ENCODE assay signal across 21 mouse cellular contexts in the genomic region with DNA sequence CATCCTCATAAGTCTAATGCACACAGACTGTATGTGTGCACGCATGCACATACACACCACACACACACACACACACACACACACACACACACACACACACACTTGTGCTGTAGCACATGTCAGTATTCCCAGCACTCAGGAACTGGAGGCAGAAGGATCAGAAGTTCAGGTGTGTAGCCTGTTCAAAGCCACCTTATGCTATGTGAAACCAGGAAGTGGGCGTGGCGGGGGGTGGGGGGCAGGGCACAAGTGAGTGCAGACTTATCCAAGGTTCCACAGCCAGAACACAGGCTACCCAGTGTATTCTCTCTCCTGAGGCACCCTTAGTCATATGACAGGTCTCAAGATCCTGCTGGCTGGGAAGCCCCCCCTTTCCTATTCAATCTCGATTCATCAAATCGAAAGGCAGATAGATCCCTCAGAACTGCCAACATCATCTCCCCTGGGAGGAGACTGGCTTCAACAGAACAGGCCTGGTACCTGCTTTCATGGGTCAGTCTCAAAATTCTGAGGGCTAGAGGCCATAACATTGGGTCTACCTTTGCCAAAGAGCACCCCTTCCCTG. TPM values are rescaled to one million over a fixed set of nuclear protein-coding genes. Genes with fewer than 3 reads are reported as not detected.
DNase-seq lines count a peak whose midpoint lies in the region; ATAC-seq and TF ChIP-seq lines count a peak whose summit lies in the region.
"Had no signal": no experiment of that assay in that cellular context is flagged by ENCODE, and none has a peak within 500 bp of the region (broad histone marks: within the 10 kb centered on the region; RNA-seq: fewer than 3 reads in every experiment).

No protein-coding gene starts in this region.

- TF ChIP-seq EP300 in stomach, postnatal 0 days (optimal IDR thresholded peaks at IDR 0.05) = no peak

- H3K27ac ChIP-seq in heart, embryonic 10.5 days = peak overlapping the region; percentile 37; the same call in 1 of the 2 replicates
- H3K27ac ChIP-seq in lung, embryonic 15.5 days = peak overlapping the region; percentile 82
- H3K27ac ChIP-seq in stomach, postnatal 0 days (replicated peaks) = no peak overlapping the region
- H3K27ac ChIP-seq in forebrain, embryonic 12.5 days = no peak overlapping the region
- H3K27ac ChIP-seq: embryonic facial prominence, embryonic 12.5 days; limb, embryonic 15.5 days; midbrain, embryonic 15.5 days had no signal

- no peak overlapping the region for H3K4me2 ChIP-seq in lung, embryonic 15.5 days
- H3K4me2 ChIP-seq in stomach, postnatal 0 days (replicated peaks; ENCODE audit: low read depth) = no peak overlapping the region
- H3K4me2 ChIP-seq in forebrain, embryonic 12.5 days = no peak overlapping the region
- H3K4me2 ChIP-seq: embryonic facial prominence, embryonic 12.5 days; midbrain, embryonic 15.5 days had no signal

- ATAC-seq in lung, embryonic 15.5 days (ENCODE audit: borderline replicate concordance, extremely low read depth, low FRiP score, low TSS enrichment) = no peak
- no peak for ATAC-seq in stomach, postnatal 0 days (ENCODE audit: low FRiP score, low TSS enrichment)
- ATAC-seq in forebrain, embryonic 12.5 days (ENCODE audit: low FRiP score) = no peak
- ATAC-seq: activated CD4-positive, CD25-positive, alpha-beta regulatory T cell, adult 4 months; midbrain, embryonic 15.5 days had no signal

- no peak overlapping the region for H3K4me3 ChIP-seq in heart, embryonic 10.5 days
- H3K4me3 ChIP-seq in lung, embryonic 15.5 days = no peak overlapping the region
- H3K4me3 ChIP-seq in stomach, postnatal 0 days (ENCODE audit: low read depth, low read length) = no peak overlapping the region
- H3K4me3 ChIP-seq in forebrain, embryonic 12.5 days (replicated peaks) = no peak overlapping the region
- H3K4me3 ChIP-seq: embryonic facial prominence, embryonic 12.5 days; limb, embryonic 15.5 days; megakaryocyte, embryonic 14.5 days; midbrain, embryonic 15.5 days had no signal

- H3K4me1 ChIP-seq in heart, embryonic 10.5 days = peaks cover 68% of the 10 kb centered on the region
- H3K4me1 ChIP-seq in lung, embryonic 15.5 days = peaks cover 68% of the 10 kb centered on the region
- H3K4me1 ChIP-seq in stomach, postnatal 0 days (replicated peaks; ENCODE audit: control insufficient read depth, insufficient read depth) = peaks cover 17% of the 10 kb centered on the region
- peaks cover 18% of the 10 kb centered on the region for H3K4me1 ChIP-seq in forebrain, embryonic 12.5 days

- 78% methylated on average over 5 of the region's 5 CpGs for WGBS in heart, embryonic 10.5 days
- 54% methylated on average over 5 of the region's 5 CpGs for WGBS in lung, embryonic 15.5 days
- 73% methylated on average over 5 of the region's 5 CpGs for WGBS in stomach, postnatal 0 days
- 81% methylated on average over 5 of the region's 5 CpGs for WGBS in forebrain, embryonic 12.5 days

- peaks cover 28% of the 10 kb centered on the region for H3K27me3 ChIP-seq in heart, embryonic 10.5 days (ENCODE audit: insufficient read depth, poor library complexity, severe bottlenecking)
- 0 out of 2 replicates have a peak, but pooled peaks cover 8% of the 10 kb centered on the region for H3K27me3 ChIP-seq in lung, embryonic 15.5 days
- no peaks in the 10 kb centered on the region for H3K27me3 ChIP-seq in stomach, postnatal 0 days (ENCODE audit: control insufficient read depth, insufficient read depth, low read length)
- peaks cover 48% of the 10 kb centered on the region for H3K27me3 ChIP-seq in forebrain, embryonic 12.5 days

- no peak overlapping the region for H3K9ac ChIP-seq in lung, embryonic 15.5 days
- no peak overlapping the region for H3K9ac ChIP-seq in stomach, postnatal 0 days (ENCODE audit: low read length)
- no peak overlapping the region for H3K9ac ChIP-seq in forebrain, embryonic 12.5 days
- H3K9ac ChIP-seq: embryonic facial prominence, embryonic 12.5 days; limb, embryonic 15.5 days; midbrain, embryonic 15.5 days had no signal

- no peaks in the 10 kb centered on the region for H3K9me3 ChIP-seq in heart, embryonic 10.5 days
- no peaks in the 10 kb centered on the region for H3K9me3 ChIP-seq in lung, embryonic 15.5 days
- no peaks in the 10 kb centered on the region for H3K9me3 ChIP-seq in stomach, postnatal 0 days (ENCODE audit: control insufficient read depth, low read length)
- no peaks in the 10 kb centered on the region for H3K9me3 ChIP-seq in forebrain, embryonic 12.5 days
- H3K9me3 ChIP-seq: embryonic facial prominence, embryonic 12.5 days; limb, embryonic 15.5 days; megakaryocyte, embryonic 14.5 days; midbrain, embryonic 15.5 days had no signal

- H3K36me3 ChIP-seq in heart, embryonic 10.5 days = no peaks in the 10 kb centered on the region
- no peaks in the 10 kb centered on the region for H3K36me3 ChIP-seq in lung, embryonic 15.5 days
- H3K36me3 ChIP-seq in stomach, postnatal 0 days (ENCODE audit: control insufficient read depth, insufficient read depth, low read length) = no peaks in the 10 kb centered on the region
- no peaks in the 10 kb centered on the region for H3K36me3 ChIP-seq in forebrain, embryonic 12.5 days (replicated peaks)
- H3K36me3 ChIP-seq: embryonic facial prominence, embryonic 12.5 days; limb, embryonic 15.5 days; midbrain, embryonic 15.5 days had no signal

- DNase-seq in heart, embryonic 10.5 days (ENCODE audit: low spot score) = no peak
- no peak for DNase-seq in heart, adult 18-20 months
- no peak for DNase-seq in lung, postnatal 14 days
- peak; percentile 69 for DNase-seq in NIH3T3 (ENCODE audit: low read depth)
- peak; percentile 49 for DNase-seq in stomach, postnatal 0 days (ENCODE audit: low spot score)
- DNase-seq in frontal cortex, postnatal 36 days (ENCODE audit: low spot score in 2 of 2) = no peak
- DNase-seq: cerebellum, adult 2 months; gastrocnemius, postnatal 25 days; thymus, adult 18-20 months had no signal

- TF ChIP-seq CTCF in stomach, postnatal 0 days (IDR thresholded peaks at IDR 0.05; ENCODE audit: low read depth) = no peak

RNA-seq across cellular contexts. Expression of gene Tinagl1, which starts 1.3 kb away (rescaled TPM):
- polyA plus RNA-seq in heart, embryonic 10.5 days (2016; fragmentation: Nextera tagmentation; extraction: Ambion mirVana) = 39.0 and 45.2 TPM in 2 replicates
- total RNA-seq in heart, adult 18-20 months (2021) = 10 to 100 TPM; 55.7 to 66.1 TPM
- polyA plus RNA-seq in lung, embryonic 15.5 days (2015; fragmentation: Nextera tagmentation; extraction: Ambion mirVana) = 52.4 and 57.5 TPM in 2 replicates
- polyA plus RNA-seq in stomach, postnatal 0 days (2015; fragmentation: Nextera tagmentation; extraction: Ambion mirVana) = 123 and 131 TPM in 2 replicates
- polyA plus RNA-seq in forebrain, embryonic 12.5 days (2016; fragmentation: Nextera tagmentation; extraction: Ambion mirVana) = 4.1 and 4.6 TPM in 2 replicates
- polyA plus RNA-seq: activated CD4-positive, CD25-positive, alpha-beta regulatory T cell, adult 4 months had no signal

RNA-seq across cellular contexts. Expression of gene Hcrtr1, which starts 37.1 kb away (rescaled TPM):
- polyA plus RNA-seq in heart, embryonic 10.5 days (2016; fragmentation: Nextera tagmentation; extraction: Ambion mirVana) = 0.12 and 0.43 TPM in 2 replicates
- total RNA-seq in heart, adult 18-20 months (2021) = not detected
- polyA plus RNA-seq in lung, embryonic 15.5 days (2015; fragmentation: Nextera tagmentation; extraction: Ambion mirVana) = 0.28 and 0.50 TPM in 2 replicates
- polyA plus RNA-seq in stomach, postnatal 0 days (2015; fragmentation: Nextera tagmentation; extraction: Ambion mirVana) = 0.39 and 0.73 TPM in 2 replicates
- 0.10 TPM in 1 of 2 replicates, not detected in the other for polyA plus RNA-seq in forebrain, embryonic 12.5 days (2016; fragmentation: Nextera tagmentation; extraction: Ambion mirVana)
- total RNA-seq: common myeloid progenitor, adult 5-6 weeks; gastrocnemius, postnatal 25 days had no signal
- polyA plus RNA-seq: activated CD4-positive, CD25-positive, alpha-beta regulatory T cell, adult 4 months had no signal

RNA-seq across cellular contexts. Expression of gene Gm853, which starts 46.0 kb away (rescaled TPM):
- not detected in 2 replicates for polyA plus RNA-seq in heart, embryonic 10.5 days (2016; fragmentation: Nextera tagmentation; extraction: Ambion mirVana)
- not detected for total RNA-seq in heart, adult 18-20 months (2021)
- polyA plus RNA-seq in lung, embryonic 15.5 days (2015; fragmentation: Nextera tagmentation; extraction: Ambion mirVana) = not detected in 2 replicates
- not detected in 2 replicates for polyA plus RNA-seq in stomach, postnatal 0 days (2015; fragmentation: Nextera tagmentation; extraction: Ambion mirVana)
- polyA plus RNA-seq in forebrain, embryonic 12.5 days (2016; fragmentation: Nextera tagmentation; extraction: Ambion mirVana) = not detected in 2 replicates
- total RNA-seq: adrenal gland, postnatal 25 days; common myeloid progenitor, adult 5-6 weeks; gastrocnemius, postnatal 25 days; layer of hippocampus, postnatal 10 days; left cerebral cortex, postnatal 14 days had no signal
- polyA plus RNA-seq: activated CD4-positive, CD25-positive, alpha-beta regulatory T cell, adult 4 months; embryonic facial prominence, embryonic 12.5 days; heart, embryonic 11.5 days; limb, embryonic 15.5 days had no signal

Comparison
In these comparisons a context has a peak if more than half of its experiments do, and no peak if none do; other contexts are left out.
1. DNase-seq: peak in NIH3T3 (single experiment) and stomach, postnatal 0 days (single experiment); none in heart, embryonic 10.5 days (single experiment), heart, adult 18-20 months (0 of 2), lung, postnatal 14 days (single experiment) and frontal cortex, postnatal 36 days (0 of 2).
2. H3K27ac ChIP-seq: peak in heart, embryonic 10.5 days (single experiment) and lung, embryonic 15.5 days (single experiment); none in stomach, postnatal 0 days (single experiment) and forebrain, embryonic 12.5 days (single experiment).